Mouse (Mus musculus) frontal cortex, postnatal 14 days (tissue): ENCODE measurements around the gene Slc51b.

Source experiments
- DNase-seq, 2 experiments: peaks; one replicate each; pipeline ENCODE4 v3.0.0; 2022; ENCODE audit warnings: low spot score in 2 of 2

The Slc51b gene

DNA sequence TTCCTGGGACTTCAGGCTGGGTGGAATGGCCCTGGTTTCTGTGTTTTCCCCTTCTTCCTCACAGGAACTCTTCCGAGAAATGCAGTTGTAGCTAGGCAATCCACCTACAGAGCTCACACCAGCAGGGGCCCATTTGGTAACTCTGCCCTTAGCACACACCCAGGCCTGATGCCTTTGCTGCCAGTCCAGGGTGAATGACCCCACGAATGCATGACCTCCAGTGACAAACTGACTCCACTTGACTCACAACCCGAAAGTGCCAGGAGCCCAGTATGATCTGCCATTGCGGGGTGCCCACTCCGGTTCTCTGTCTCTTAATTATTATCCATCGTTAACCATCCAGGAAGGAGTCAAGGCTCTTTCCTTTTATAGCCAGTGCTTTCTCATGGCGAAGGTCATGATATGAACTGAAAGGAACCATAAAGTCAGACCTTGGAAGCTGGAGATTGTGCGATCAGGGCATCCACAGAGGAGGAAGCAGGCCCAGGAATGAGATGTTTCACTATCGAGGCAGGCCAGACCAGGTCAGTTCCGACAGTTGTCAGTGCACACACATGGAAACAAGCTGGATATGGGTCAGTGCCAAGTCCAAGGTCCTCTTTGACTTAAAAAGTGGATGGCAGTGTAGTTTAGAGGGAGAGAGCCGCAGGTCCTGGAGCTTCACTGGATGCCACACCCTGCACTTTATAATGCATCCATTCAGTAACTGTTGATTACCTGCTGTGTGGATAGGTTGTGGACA is at the start of gene Slc51b:
Gene Slc51b (minus strand): TSS at position 196 of the 742 bp plus-strand sequence.
- no peak for DNase-seq

DNA sequence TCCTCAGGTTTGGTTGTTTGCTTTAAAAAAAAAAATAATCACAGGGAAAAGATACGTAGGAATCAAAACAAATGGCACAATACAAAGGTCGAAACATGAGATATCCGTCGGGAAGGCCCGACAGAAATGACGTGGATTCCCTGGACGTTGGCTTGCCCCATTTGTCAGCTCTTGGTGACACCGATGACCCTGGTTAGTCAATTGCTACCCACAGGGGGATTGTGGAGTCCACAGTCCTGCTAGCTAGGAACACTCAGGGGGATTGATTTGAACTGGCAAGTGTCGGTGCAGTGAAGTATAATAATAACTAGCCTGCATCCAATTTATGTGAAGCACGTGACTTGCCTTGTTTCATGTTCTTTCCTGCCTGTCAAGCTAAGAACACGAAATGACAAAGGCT is 44.9 kb upstream of the Slc51b start:
- no peak for DNase-seq

DNA sequence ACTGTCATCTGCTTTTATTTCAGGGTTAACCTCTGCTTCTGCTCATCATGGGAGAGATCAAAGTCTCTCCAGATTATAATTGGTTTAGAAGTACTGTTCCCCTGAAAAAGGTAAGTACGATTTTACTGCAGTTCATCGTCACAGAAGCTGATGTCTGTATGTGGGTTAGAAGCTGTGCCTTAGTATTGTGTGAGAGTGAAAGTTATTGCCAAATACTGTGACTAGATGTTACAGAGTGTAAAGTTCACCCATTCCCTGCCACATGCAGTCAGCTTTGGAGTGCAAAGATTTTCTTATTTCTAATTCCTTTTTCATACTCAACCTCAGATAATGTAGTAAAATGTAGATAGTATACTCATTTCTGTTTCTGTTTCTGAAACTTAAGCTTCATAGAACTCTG is 42.5 kb upstream of the Slc51b start:
- no peak for DNase-seq

DNA sequence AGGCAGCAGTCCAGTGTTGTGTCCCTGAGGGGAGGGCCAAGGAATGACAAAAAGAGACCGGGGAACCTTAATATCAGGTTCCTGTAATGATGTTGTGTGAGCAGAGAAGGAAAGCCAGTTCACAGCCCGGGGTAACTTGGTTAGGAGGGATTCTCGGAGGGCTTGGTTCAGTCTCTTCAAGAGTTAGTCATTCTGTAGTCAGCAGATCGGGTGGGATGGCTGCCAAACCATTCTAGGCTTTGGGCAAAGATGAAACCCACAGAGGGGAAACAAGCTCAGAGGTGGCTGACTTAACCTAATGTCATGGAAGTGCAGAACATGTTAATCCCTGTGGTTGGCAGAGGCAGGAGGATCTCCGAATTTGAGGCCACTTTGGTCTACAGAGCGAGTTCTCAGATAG is 41.4 kb upstream of the Slc51b start:
- peak in 1 of 2 experiments; percentile 9 for DNase-seq

DNA sequence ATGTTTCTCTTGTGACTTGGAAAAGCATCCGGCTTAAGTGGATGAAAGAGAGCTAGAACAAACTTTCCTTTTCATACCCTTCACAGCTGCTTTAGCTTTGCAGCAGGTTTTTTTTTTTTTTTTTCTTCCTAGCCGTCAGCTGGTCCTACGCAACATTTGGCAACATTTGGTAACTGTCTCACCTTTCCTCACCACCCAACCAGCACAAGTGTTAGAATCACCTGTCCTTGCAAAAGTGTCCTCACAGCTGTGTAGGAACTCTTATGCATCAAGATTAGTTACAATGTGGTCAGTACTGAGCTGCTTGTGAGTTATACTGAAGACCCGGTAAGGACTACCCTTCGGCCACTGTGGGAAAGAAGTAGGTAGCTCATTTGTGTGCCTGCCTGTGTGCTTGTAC is 39.8 kb upstream of the Slc51b start:
- DNase-seq = no peak

DNA sequence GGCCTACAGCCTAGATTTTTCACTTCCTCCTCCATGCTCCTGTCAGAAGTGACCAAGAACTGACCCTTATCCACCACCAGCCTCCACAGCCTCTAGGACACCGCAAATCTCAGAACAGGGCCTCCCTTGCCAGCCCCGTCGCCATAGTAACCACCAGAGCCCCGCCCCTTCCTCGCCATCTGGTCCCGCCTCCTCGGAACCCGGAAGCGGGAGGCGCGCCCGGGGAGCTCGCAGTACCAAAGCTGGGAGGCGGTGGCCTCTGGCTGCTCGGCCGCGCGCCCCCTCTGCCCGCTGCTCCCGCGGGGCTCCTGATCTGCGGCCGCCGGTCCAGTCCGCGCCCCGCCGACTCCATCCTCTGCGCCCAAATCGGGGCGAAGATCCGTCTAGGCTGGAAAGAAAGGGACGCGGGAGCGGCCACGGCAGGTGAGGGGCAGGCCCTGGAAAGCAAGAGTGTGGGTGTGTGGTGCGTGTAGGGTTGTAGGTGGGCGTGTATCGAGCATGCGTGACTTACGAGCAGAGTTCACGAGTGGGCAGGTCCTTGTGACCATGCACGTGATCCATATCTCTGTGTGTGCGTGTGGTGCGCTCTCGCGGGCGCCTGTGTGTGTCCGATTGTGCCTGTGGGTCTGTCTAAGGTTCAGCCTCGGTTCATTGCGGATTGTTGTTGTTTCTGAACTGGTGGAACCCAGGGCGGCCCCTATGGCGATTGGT is 38.1 kb upstream of the Slc51b start, which contains the start of gene Spg21:
Gene Spg21 (plus strand): TSS at position 216 of the 711 bp plus-strand sequence.
- DNase-seq = peak; percentile 88 to 93

DNA sequence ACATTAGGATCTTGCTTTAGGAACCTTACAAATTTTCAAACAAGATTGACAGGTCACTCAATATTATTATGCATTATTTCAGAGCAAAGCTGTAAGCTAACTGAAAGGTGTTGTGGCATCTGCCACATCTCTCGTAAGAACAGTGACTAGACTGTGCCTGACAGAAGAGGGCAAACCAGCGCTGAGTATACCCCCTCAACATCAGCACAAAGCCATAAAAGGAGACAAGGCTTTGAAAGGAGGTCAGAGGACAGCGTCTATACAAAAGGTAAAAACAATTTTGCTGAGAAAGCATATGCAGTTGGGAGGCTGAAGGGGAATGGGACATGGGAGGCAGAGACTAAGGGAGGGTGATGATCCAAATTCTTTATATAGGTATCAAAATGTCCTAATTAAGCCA is 37.4 kb upstream of the Slc51b start:
- no peak for DNase-seq

DNA sequence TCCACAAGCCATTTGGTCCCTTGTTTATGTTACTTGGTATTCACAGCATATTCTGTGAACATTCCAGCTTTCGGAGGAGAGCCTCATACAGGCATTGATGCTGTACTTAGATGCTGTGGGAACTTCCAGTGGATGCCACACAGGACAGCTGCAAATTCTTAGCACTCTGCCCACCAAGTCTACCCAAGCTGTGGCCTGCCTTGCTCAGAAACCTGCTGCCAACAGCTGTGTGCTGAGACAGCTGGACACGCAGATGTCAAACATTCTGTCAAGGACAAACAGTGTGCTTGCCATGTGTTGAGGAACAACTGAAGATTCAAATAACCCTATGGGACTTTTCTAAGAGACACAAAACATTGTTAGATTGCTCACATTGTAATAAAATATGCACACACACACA is 36.2 kb upstream of the Slc51b start:
- DNase-seq = no peak

DNA sequence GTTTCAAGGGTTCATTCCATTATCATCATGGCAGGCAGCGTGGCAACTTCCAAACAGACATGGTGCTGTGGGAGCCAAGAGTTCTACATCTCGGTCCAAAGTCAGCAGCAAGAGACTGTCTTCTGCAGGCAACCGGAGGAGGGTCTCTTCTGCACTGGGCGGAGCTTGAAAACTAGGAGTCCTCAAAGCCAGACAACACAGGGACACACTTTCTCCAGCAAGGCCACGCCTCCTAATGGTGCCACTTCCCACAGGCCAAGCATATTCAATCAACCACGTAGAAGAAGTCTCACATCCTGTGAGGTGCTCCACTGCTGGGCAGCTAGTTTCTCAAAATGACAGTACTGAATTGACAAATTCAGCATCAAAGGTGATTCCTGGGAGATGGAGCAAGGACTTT is 25.2 kb upstream of the Slc51b start:
- DNase-seq = no peak

DNA sequence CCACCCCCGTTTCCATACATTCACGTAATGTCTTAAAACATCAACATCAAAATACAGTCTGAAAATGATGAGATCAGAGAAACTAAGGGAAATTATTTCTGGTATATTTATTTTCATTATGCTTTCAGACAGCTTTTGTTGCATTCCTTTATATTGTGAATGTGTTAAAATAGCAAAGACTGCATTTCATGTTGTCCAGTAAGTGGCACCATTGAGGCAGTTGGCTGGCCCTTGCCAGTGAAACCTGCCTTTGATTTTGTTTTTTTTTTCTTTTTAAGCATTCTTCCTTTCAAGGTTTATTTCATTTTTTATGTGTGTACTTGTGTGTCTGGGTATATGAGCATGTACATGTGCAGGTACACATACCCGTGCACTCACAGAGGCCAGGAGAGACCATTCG is 21.9 kb upstream of the Slc51b start:
- no peak for DNase-seq

DNA sequence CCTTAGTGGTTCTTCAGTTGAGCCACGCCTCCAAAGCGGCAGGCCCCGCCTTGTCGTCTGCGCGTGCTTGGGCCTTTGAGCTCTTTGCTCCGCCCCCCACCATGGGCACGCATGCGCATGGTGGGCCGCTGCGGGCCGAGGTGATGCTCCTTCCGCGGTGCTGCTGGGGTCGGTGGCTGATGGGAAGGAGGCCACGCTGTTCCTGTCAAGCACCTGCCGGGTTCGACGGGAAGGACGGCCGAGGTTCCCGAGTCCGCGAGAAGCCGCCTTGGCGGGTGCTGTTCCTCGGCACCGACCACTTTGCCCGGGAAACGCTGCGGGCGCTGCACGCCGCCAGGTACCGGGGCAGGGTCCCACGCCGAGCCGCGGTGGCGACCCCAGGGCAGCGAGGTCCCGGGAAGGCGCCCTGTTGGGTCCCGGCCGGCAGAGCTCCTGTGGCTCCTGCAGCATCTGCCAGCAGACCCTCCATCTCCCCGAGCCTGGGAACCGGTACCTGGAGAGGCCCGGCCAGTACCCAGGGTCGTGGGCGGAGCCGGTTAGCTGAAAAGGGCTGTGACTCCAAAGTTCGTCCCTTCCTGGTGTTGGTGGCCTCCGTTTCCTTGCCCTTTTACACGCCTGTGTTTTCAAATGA is 13.0 kb upstream of the Slc51b start, which contains the start of gene Mtfmt:
Gene Mtfmt (plus strand): TSS at position 112 of the 631 bp plus-strand sequence.
- DNase-seq = peak; percentile 80 to 82

DNA sequence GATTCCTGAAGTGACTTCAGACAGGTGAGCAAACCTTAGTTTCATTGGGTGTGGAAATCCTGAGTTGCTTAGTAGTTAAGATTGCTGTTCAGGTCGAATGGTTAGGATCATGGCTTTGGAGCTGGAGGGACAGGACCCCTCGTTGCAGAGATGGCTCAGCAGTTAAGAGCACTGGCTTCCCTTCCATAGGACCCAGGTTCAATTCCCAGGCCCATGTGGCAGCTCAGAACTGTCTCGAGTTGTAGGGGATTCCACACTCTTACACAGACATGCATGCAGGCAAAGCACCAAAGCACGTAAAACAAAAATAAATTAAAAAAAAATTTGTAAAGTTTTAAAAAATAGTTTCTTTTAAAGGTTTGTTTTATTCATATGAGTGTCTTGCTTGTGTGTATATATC is 12.5 kb upstream of the Slc51b start:
- no peak for DNase-seq

DNA sequence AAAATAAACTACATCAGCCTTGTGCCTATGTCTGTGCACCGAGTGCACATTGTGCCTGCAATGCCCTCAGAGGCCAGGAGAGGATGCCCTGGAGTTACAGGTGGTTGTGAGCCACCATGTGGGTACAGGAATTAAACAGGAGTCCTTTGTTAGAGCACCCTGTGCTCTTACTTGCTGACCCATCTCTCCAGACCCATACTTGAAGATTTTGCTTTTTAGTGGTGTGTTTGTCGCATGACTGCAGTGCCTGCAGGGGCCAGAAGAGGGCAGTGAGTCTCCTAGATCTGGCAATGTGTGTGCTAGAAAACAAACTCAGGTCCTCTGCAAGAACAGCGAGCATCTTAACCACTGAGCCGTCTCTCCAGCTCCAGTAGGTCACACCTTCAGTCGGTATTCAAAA is 11.4 kb upstream of the Slc51b start:
- peak; percentile 17 to 27 for DNase-seq

DNA sequence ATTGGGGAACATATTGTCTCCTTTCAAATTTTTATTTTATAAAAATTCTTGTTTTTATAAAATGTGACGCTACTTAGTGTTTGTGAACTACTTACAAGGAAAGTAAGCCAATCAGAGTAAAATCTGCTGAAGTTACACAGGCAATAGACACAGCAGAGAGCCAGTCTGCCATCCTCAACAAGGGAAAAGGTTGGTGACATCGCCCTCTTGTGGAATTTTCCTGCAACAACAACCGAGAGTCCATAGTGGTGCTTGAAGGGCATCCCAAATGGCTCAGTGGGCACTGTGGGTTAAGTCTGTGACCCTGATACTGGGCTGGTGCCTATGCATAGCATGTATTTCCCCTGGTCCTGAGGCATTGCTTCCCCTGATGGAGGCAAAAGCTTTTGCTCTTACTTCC is 9.5 kb upstream of the Slc51b start:
- peak; percentile 73 to 89 for DNase-seq

DNA sequence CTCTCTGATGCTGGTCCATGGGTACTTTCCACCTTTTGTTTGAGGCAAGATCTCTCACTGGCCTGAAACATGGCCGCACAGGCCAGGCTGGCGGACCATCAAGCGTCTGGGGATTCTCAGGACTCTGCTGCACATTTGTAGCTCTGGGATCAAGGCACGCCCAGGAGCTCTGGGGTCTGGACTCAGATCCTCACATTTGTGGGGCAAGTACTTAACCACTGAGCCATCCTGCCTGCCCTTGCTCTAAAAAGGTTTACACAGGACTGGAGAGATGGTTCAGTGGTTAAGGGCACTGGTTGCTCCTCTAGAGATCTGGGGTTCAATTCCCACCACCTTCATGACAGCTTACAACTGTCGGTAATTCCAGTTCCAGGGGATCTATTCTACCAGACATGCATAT is 8.2 kb upstream of the Slc51b start:
- no peak for DNase-seq

DNA sequence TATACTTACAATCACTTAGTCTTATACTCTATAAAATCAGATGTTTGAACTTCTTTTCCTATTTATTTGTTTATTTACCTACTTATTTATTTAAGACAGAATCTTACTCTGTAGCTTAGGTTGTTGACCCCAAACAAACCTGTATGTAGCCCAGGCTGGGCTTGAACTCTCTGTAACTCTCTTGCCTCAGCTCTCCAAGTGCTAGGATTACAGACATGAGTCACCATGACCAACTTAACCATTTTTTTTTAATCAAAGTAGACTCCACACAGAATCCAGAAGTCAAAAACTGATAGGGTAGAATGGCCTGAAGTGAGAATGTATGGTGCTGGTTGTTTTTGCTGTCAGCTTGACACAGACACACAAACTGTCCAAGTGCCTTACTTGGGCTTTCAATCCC is 7.6 kb upstream of the Slc51b start:
- no peak for DNase-seq

DNA sequence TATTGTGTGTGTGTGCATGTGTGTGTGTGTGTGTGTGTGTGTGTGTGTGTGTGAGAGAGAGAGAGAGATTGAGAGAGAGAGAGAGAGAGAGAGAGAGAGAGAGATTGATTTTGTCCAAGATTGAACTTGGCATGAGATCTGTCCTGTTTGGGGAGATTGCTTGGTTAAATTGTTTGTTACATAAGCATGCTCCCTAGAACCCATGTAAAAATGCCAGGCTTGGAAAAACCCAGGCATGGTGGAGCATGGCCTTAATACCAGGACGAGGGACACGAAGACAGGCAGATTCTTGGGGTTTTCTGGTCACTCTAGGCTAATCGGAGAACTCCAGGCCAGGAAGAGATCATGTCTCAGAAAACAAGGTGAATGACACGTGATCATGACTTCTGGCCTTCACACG is 5.2 kb upstream of the Slc51b start:
- no peak for DNase-seq

DNA sequence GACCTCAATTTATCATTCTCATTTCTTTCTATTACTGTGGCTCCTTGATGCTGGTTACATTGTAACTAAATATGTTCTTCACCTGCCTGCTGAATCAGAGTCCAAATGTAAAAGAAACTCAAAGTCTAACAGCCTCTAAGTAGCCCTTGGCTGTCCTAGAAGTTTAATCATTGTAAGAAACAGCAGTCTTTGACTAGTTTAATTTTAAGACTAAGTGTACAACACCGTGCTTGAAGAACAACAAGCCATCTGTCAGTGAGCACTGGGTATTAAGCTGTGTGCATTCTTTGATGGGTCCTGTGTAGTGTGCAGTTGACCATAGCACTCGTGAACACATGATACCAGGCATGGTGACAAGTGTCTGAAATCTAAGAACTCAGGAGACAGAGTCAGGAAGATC is 4.8 kb upstream of the Slc51b start:
- no peak for DNase-seq

DNA sequence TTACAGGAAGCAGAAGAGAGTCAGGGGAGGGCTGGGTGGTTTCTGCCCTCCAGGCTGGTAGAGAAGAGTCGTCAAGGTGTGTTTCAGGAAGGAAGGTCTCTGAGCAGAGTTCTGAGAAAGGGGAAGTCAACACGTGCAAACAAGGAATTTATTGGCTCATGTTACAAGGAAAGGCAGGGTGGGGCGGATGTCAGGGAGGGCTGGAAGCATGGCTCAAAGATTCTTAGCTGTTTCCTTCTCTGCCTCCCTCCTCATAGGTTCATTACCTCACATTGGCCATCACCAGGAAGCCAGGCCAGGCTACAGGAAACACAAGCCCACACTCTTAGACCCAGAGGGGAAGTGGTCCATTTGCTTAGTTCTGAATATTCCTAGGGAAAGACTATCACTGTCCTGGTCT is 1.6 kb upstream of the Slc51b start:
- DNase-seq = no peak

DNA sequence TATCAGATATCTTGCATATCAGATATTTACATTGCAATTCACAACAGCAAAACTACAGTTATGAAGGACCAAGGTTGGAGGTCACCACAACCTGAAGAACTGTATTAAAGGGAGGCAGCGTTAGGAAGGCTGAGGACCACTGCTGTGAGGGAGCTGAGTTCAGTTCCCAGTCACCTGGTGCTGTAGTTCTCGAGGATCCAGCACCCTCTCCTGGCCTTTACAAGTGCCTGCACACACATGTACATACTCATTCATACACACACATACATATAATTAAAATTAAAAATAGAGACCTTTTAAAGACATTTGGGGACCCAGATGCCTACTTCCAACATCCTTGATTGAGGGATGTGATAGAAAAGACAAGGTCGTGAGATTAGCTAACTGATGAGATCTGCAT is 3.1 kb downstream of the Slc51b start:
- DNase-seq = no peak

DNA sequence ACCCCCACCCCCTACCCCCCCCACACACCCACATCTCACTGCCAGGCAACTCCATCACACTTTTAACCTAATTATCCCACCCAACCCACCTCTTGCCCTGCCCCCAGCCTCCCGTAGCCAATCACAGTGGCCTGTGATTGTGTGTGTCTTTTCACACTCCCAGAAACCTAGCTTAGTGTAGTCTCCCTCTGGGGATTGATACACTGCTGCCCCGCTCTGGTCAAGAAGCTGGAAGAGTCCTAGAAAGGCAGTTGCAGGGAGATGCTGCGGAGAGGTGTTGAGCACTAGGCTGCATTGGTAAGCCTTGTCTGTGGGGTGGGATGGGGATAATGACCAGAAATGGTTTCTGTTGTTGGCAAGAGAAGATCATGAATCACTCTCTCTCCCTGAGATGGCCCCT is 5.0 kb downstream of the Slc51b start:
- no peak for DNase-seq

DNA sequence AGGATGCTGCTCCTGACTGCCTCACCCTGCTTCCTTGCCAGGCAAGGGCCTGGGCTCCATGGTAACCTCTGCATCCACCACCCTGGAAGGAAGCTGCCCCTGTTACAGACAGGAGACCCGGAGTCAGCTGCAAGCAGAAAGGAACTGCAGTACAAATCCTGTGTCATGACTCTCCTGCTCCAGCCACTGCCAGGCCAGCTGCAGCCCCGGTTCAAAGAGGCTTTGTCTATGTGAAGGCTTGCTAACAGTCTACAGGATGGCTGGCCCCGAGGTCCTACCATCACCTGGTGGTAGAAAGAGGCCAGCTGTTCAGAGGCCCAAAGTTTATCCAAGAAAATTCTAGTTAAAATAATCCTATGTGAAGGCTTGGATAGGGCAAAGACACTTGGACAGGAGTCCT is 11.4 kb downstream of the Slc51b start:
- DNase-seq = no peak

DNA sequence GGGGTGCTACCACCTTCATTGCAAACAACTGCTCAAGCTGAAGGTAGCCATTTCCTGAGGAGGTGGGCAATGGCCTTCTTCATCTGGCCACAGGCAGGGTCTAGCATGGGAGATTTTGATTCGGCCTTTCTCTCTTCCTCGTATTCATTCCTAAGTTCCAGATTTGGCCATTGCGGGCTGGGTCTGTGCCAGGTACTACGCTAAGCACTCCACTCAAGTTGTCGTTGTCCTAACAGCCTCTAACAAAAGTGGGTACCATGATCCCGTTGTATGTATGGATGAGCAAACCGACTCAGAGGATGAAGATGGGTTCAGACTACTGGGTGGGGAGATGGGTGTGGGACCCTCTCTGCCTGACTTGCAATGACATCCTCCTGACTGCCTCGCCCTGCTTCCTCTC is 12.4 kb downstream of the Slc51b start:
- DNase-seq = no peak
